In genomic region chr13:64163147-64163715, GRCm38 (mm10) we compare ENCODE assay signal across 8 mouse cellular contexts. TPM values are rescaled to one million over a fixed set of nuclear protein-coding genes. Genes with fewer than 3 reads are reported as not detected.
DNase-seq lines count a peak whose midpoint lies in the region; ATAC-seq and TF ChIP-seq lines count a peak whose summit lies in the region.

No protein-coding gene starts in this region.

- no peak for ATAC-seq in intestine, embryonic 14.5 days (replicated peaks; ENCODE audit: low FRiP score, low TSS enrichment, low read depth)
- ATAC-seq in midbrain, embryonic 14.5 days (ENCODE audit: low FRiP score, low TSS enrichment), result no peak

- no peak for DNase-seq in heart, adult 2 months
- DNase-seq in heart, adult 9 months (ENCODE audit: low spot score in 2 of 2), result no peak
- DNase-seq in intestine, embryonic 14.5 days (ENCODE audit: low spot score), result no peak
- peak; percentile 30 for DNase-seq in midbrain, embryonic 14.5 days
- no peak for DNase-seq in layer of hippocampus, postnatal 25 days (ENCODE audit: extremely low spot score in 1 of 2, low spot score in 1 of 2)
- no peak for DNase-seq in urinary bladder, postnatal 10 days (ENCODE audit: low spot score)
- DNase-seq in gastrocnemius, adult 8-10 months (ENCODE audit: low spot score in 2 of 2), result no peak

- no peaks in the 10 kb centered on the region for H3K79me2 ChIP-seq in heart, adult 2 months (replicated peaks; ENCODE audit: control insufficient read depth, insufficient read depth, low read length)

- 64% methylated on average over 13 of the region's 13 CpGs for WGBS in heart, adult 2 months
- 44% methylated on average over 13 of the region's 13 CpGs for WGBS in intestine, embryonic 14.5 days
- WGBS in midbrain, embryonic 14.5 days, result 28% methylated on average over 13 of the region's 13 CpGs

- no peak overlapping the region for H3K9ac ChIP-seq in heart, adult 2 months (ENCODE audit: low read depth, low read length)
- H3K9ac ChIP-seq in intestine, embryonic 14.5 days (ENCODE audit: low read length), result no peak overlapping the region; the same call in 1 of the 2 replicates
- H3K9ac ChIP-seq in midbrain, embryonic 14.5 days (replicated peaks; ENCODE audit: low read length), result peak overlapping the region; percentile 82

- H3K4me1 ChIP-seq in heart, adult 2 months (ENCODE audit: control insufficient read depth, insufficient read depth, low read length), result peaks cover 1% of the 10 kb centered on the region
- peaks cover 2% of the 10 kb centered on the region; the same call in 1 of the 2 replicates for H3K4me1 ChIP-seq in cortical plate, adult 2 months (ENCODE audit: control insufficient read depth, insufficient read depth, low read length)
- H3K4me1 ChIP-seq in intestine, embryonic 14.5 days (replicated peaks; ENCODE audit: control insufficient read depth, insufficient read depth, low read length), result peaks cover 7% of the 10 kb centered on the region; the same call in 1 of the 2 replicates
- peaks cover 10% of the 10 kb centered on the region for H3K4me1 ChIP-seq in midbrain, embryonic 14.5 days (ENCODE audit: control insufficient read depth, insufficient read depth, low read length)

- TF ChIP-seq EP300 in heart, adult 2 months (IDR thresholded peaks at IDR 0.05; ENCODE audit: insufficient read depth, low read depth, low read length), result no peak

- H3K9me3 ChIP-seq in intestine, embryonic 14.5 days (ENCODE audit: control insufficient read depth, low read length), result peaks cover 14% of the 10 kb centered on the region
- H3K9me3 ChIP-seq in midbrain, embryonic 14.5 days (ENCODE audit: control insufficient read depth, low read length), result peaks cover 9% of the 10 kb centered on the region

- intact Hi-C loops in heart, adult 2 months (cut with DNase I), result loop anchor here (5.0 to 10.0 kb wide), 3 partner anchors 144 to 598 kb away; partner anchors contain the start of gene Cdk20

- H3K27ac ChIP-seq in heart, adult 2 months, result no peak overlapping the region
- H3K27ac ChIP-seq in cortical plate, adult 2 months (ENCODE audit: insufficient read depth, low read length), result no peak overlapping the region
- no peak overlapping the region for H3K27ac ChIP-seq in intestine, embryonic 14.5 days (ENCODE audit: low read depth)
- no peak overlapping the region for H3K27ac ChIP-seq in midbrain, embryonic 14.5 days (replicated peaks; ENCODE audit: low read depth, low read length)

- no peaks in the 10 kb centered on the region for H3K27me3 ChIP-seq in heart, adult 2 months (ENCODE audit: control insufficient read depth, insufficient read depth, low read length)
- H3K27me3 ChIP-seq in intestine, embryonic 14.5 days (replicated peaks; ENCODE audit: control insufficient read depth, insufficient read depth, low read length), result no peaks in the 10 kb centered on the region
- 0 out of 2 replicates have a peak, but pooled peaks cover 5% of the 10 kb centered on the region for H3K27me3 ChIP-seq in midbrain, embryonic 14.5 days (ENCODE audit: control insufficient read depth, insufficient read depth, low read length)

- no peak for TF ChIP-seq CTCF in heart, adult 2 months (IDR thresholded peaks at IDR 0.05)
- TF ChIP-seq CTCF in cortical plate, adult 2 months (IDR thresholded peaks at IDR 0.05; ENCODE audit: extremely low read depth, insufficient read depth, low read length), result no peak

- peak overlapping the region; percentile 86 for H3K4me3 ChIP-seq in heart, adult 2 months
- peak overlapping the region; percentile 90 for H3K4me3 ChIP-seq in cortical plate, adult 2 months (ENCODE audit: insufficient read depth, low read length)
- H3K4me3 ChIP-seq in intestine, embryonic 14.5 days (ENCODE audit: low read depth, low read length), result peak overlapping the region; percentile 89; the same call in 1 of the 2 replicates
- peak overlapping the region; percentile 79 for H3K4me3 ChIP-seq in midbrain, embryonic 14.5 days (replicated peaks; ENCODE audit: low read depth, low read length)

- H3K4me2 ChIP-seq in intestine, embryonic 14.5 days (ENCODE audit: low read length), result peak overlapping the region; percentile 88
- H3K4me2 ChIP-seq in midbrain, embryonic 14.5 days (ENCODE audit: low read length), result peak overlapping the region; percentile 92

- no peaks in the 10 kb centered on the region for H3K36me3 ChIP-seq in heart, adult 2 months (ENCODE audit: control insufficient read depth, insufficient read depth, low read length)
- no peaks in the 10 kb centered on the region; the same call in 1 of the 2 replicates for H3K36me3 ChIP-seq in intestine, embryonic 14.5 days (ENCODE audit: control insufficient read depth, insufficient read depth, low read length)
- no peaks in the 10 kb centered on the region for H3K36me3 ChIP-seq in midbrain, embryonic 14.5 days (ENCODE audit: control insufficient read depth, insufficient read depth, low read length)

- TF ChIP-seq POLR2A in heart, adult 2 months (IDR thresholded peaks at IDR 0.05; ENCODE audit: insufficient read depth, low read depth, low read length), result no peak
- no peak for TF ChIP-seq POLR2A in cortical plate, adult 2 months (IDR thresholded peaks at IDR 0.05; ENCODE audit: extremely low read depth, insufficient read depth, low read length)

RNA-seq across cellular contexts. Expression of gene Habp4, which starts 1.6 kb away (rescaled TPM):
- total RNA-seq in heart, adult 2 months (2021), result 10 to 100 TPM; 47.7 to 48.2 TPM
- 29.3 and 37.6 TPM in 2 replicates for polyA plus RNA-seq in heart, adult 2 months (2012; rRNA removed)
- polyA plus RNA-seq in cortical plate, adult 2 months (2012; rRNA removed), result 203 and 210 TPM in 2 replicates
- 20.1 and 20.9 TPM in 2 replicates for polyA plus RNA-seq in intestine, embryonic 14.5 days (2014; fragmentation: Nextera tagmentation; extraction: Ambion mirVana)
- 34.7 and 36.5 TPM in 2 replicates for polyA plus RNA-seq in midbrain, embryonic 14.5 days (2014; fragmentation: Nextera tagmentation; extraction: Ambion mirVana)
- 100 to 1,000 TPM; 145 to 153 TPM for total RNA-seq in layer of hippocampus, postnatal 25 days (2021)
- 10 to 100 TPM; 24.1 to 26.5 (median 25.0) TPM for total RNA-seq in gastrocnemius, adult 8-10 months (2022)

RNA-seq across cellular contexts. Expression of gene Zfp367, which starts 10.2 kb away (rescaled TPM):
- total RNA-seq in heart, adult 2 months (2021), result 10 to 100 TPM; 20.9 to 23.0 TPM
- polyA plus RNA-seq in heart, adult 2 months (2012; rRNA removed), result 14.4 and 27.1 TPM in 2 replicates
- polyA plus RNA-seq in cortical plate, adult 2 months (2012; rRNA removed), result 31.9 and 34.6 TPM in 2 replicates
- 22.4 and 23.7 TPM in 2 replicates for polyA plus RNA-seq in intestine, embryonic 14.5 days (2014; fragmentation: Nextera tagmentation; extraction: Ambion mirVana)
- 4.2 and 7.2 TPM in 2 replicates for polyA plus RNA-seq in midbrain, embryonic 14.5 days (2014; fragmentation: Nextera tagmentation; extraction: Ambion mirVana)
- total RNA-seq in layer of hippocampus, postnatal 25 days (2021), result 10 to 100 TPM; 12.6 to 15.9 TPM
- total RNA-seq in gastrocnemius, adult 8-10 months (2022), result 10 to 100 TPM; 22.1 to 37.1 (median 31.9) TPM

RNA-seq across cellular contexts. Expression of gene Slc35d2, which starts 34.1 kb away (rescaled TPM):
- 1 to 10 TPM; 1.3 to 1.6 TPM for total RNA-seq in heart, adult 2 months (2021)
- 1.7 and 3.1 TPM in 2 replicates for polyA plus RNA-seq in heart, adult 2 months (2012; rRNA removed)
- 1.5 and 1.6 TPM in 2 replicates for polyA plus RNA-seq in cortical plate, adult 2 months (2012; rRNA removed)
- 3.3 and 4.8 TPM in 2 replicates for polyA plus RNA-seq in intestine, embryonic 14.5 days (2014; fragmentation: Nextera tagmentation; extraction: Ambion mirVana)
- polyA plus RNA-seq in midbrain, embryonic 14.5 days (2014; fragmentation: Nextera tagmentation; extraction: Ambion mirVana), result 1.4 and 1.8 TPM in 2 replicates
- total RNA-seq in layer of hippocampus, postnatal 25 days (2021), result 1 to 10 TPM in 1 of 2 experiments, under 1 TPM in 1; 0.69 to 1.0 TPM
- total RNA-seq in gastrocnemius, adult 8-10 months (2022), result 1 to 10 TPM in 1 of 4 experiments, under 1 TPM in 3; 0.32 to 1.2 (median 0.69) TPM
